Mouse (Mus musculus) neural tube, embryonic 12.5 days (tissue): ENCODE results near the gene Sidt2. TPM values are rescaled to one million over a fixed set of nuclear protein-coding genes. Genes with fewer than 3 reads are reported as not detected.
A peak's percentile ranks its signal among the peaks of the same experiment; 100 is the strongest.

Experiments
- ATAC-seq: fragments of 200-750 bp; cut with Nextera tagmentation; 2 replicates; pipeline ENCODE4 v1.8.0; 2017; ENCODE audit warnings: low read depth, mild to moderate bottlenecking, moderate TSS enrichment, moderate library complexity; ENCODE audit not compliant: low FRiP score
- H3K27ac ChIP-seq: fragments of 300-500 bp; sonication (generic); 2 replicates; pipeline ENCODE4 v1.5.1; 2016
- H3K27me3 ChIP-seq: fragments of 300-500 bp; sonication (generic); replicated peaks from 2 replicates; pipeline ENCODE4 v1.6.1; 2016; ENCODE audit warnings: mild to moderate bottlenecking
- H3K36me3 ChIP-seq: fragments of 300-500 bp; sonication (generic); 2 replicates; pipeline ENCODE4 v1.6.1; 2016; ENCODE audit warnings: mild to moderate bottlenecking
- H3K4me1 ChIP-seq: fragments of 300-500 bp; sonication (generic); 2 replicates; pipeline ENCODE4 v1.6.1; 2016
- H3K4me2 ChIP-seq: fragments of 300-500 bp; sonication (generic); replicated peaks from 2 replicates; pipeline ENCODE4 v1.6.1; 2016; ENCODE audit warnings: mild to moderate bottlenecking
- H3K4me3 ChIP-seq: fragments of 300-500 bp; sonication (generic); 2 replicates; pipeline ENCODE4 v1.5.1; 2016
- H3K9ac ChIP-seq: fragments of 300-500 bp; sonication (generic); 2 replicates; pipeline ENCODE4 v1.6.1; 2016; ENCODE audit warnings: mild to moderate bottlenecking
- H3K9me3 ChIP-seq: fragments of 300-500 bp; sonication (generic); 2 replicates; pipeline ENCODE4 v1.6.1; 2016; ENCODE audit warnings: mild to moderate bottlenecking
- WGBS: fragments of 180-500 bp; shearing (Covaris S2); methylation state at CpG from one replicate; pipeline ENCODE4 v1.1.7; 2016; 5-methylcytosine and 5-hydroxymethylcytosine counted together
- polyA plus RNA-seq: library from polyadenylated mRNA; unstranded; fragments of >200 nt; fragmentation: Nextera tagmentation; extraction: Ambion mirVana; gene quantifications from 2 replicates; pipeline ENCODE4 v1.2.1, GENCODE M21; 2016

The Sidt2 gene
- polyA plus RNA-seq, 1 experiment from 2014 or later, result 41.2 TPM

DNA sequence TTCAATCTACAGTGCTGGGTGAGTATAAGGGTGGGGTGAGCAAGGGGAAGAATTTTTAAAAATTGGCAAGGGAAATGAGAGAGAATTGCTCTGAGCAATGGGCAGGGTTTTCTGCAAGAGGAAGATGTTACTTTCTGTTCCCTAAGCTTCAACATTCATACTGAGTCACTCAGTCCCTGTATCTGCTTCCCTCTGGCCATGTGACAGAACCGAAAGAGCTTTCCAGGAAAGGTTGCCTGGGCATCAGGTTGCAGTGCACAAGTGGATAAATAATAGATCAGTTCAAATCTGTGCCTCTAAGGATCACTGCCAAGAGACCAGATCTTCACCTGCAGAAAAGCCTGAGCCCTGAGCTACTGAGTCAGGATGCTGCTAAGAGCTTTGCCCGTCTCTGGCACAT is 6.8 kb upstream of the Sidt2 start:
- H3K27me3 ChIP-seq, result no peaks in the 10 kb centered on the region
- no peak overlapping the region for H3K27ac ChIP-seq
- H3K36me3 ChIP-seq, result peaks cover 58% of the 10 kb centered on the region
- ATAC-seq, result no peak
- no peak overlapping the region for H3K4me3 ChIP-seq
- no peak overlapping the region for H3K9ac ChIP-seq
- H3K4me1 ChIP-seq, result peaks cover 9% of the 10 kb centered on the region; the same call in 1 of the 2 replicates
- no peaks in the 10 kb centered on the region for H3K9me3 ChIP-seq
- no peak overlapping the region for H3K4me2 ChIP-seq
- WGBS, result 87% methylated on average over 2 of the region's 2 CpGs

DNA sequence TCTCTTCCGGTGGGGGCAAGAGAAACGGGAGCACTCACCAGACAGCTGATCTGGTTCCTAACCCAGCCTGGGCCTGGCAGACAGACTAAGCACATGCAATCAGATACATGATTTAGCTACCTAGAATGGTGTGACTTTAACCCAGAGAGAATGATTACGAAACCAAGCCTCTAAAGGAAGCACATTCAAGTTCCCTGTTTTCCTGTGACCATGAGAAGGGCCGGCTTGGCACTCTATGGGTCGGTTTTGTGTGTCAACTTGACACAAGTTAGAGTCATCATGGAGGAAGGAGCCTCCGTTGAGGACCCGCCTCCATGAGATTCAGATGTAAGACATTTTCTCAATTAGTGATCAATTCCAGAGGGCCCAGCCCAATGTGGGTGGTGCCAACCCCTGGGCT is 4.6 kb upstream of the Sidt2 start:
- H3K4me2 ChIP-seq, result no peak overlapping the region
- no peaks in the 10 kb centered on the region for H3K9me3 ChIP-seq
- H3K36me3 ChIP-seq, result peaks cover 40% of the 10 kb centered on the region
- H3K27ac ChIP-seq, result no peak overlapping the region
- ATAC-seq, result no peak
- no peaks in the 10 kb centered on the region for H3K27me3 ChIP-seq
- H3K9ac ChIP-seq, result no peak overlapping the region
- 87% methylated on average over 7 of the region's 7 CpGs for WGBS
- peaks cover 18% of the 10 kb centered on the region for H3K4me1 ChIP-seq
- H3K4me3 ChIP-seq, result no peak overlapping the region

DNA sequence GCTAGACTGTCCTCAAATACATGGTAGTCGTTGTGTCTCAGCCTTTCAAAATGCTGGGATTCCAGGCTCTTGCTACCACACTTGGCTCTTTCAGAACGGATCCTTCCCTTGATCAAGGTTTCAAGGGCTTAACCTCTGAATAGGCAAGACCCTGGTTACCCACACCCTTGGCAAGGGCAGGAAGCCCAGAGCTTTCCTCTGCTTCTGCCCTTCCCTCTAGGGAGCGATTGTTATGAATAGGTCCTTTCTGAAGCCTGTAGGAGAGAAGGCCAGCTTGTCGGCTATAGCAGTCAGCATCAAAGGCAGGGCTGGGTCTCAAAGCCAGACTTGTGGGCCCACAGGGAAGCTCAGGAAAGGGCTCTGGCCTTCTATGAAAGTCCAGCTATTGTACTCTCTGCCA is 3.8 kb upstream of the Sidt2 start:
- no peak overlapping the region for H3K27ac ChIP-seq
- no peak overlapping the region for H3K4me2 ChIP-seq
- no peak overlapping the region for H3K4me3 ChIP-seq
- ATAC-seq, result no peak
- 54% methylated on average over 4 of the region's 4 CpGs for WGBS
- peaks cover 26% of the 10 kb centered on the region for H3K4me1 ChIP-seq
- no peaks in the 10 kb centered on the region for H3K9me3 ChIP-seq
- peaks cover 32% of the 10 kb centered on the region for H3K36me3 ChIP-seq
- no peak overlapping the region for H3K9ac ChIP-seq
- no peaks in the 10 kb centered on the region for H3K27me3 ChIP-seq

DNA sequence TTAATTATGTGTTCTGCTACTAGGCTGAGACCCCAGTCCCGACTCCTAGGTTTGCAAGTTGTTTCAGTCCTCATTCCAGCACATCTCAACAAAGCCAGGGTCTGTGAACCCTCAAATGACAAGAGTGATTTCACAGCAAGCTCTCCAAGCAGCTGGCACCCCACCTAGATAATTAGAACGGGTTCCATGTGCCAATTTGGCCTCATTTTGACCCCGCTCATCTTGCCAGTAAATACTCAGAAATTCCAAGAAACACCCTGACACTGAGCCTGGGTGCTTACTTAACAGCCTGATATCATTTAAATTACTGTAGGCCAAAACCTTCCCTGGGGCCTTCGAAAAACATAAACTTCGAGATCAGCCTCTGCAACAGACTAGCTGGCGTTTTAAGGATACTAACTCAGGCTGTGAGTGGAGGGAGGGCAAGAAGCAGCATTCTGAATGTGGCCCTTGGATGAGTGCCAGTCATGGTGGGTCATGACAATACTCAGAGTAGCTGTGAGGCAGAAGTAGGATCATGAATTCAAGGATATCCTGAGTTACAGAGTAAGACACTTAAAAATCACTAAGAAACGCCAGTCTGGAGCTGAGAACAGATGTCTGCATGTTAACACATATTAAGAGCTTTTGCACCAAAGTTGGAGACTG is 3.1 kb upstream of the Sidt2 start:
- peaks cover 25% of the 10 kb centered on the region for H3K36me3 ChIP-seq
- no peak overlapping the region for H3K4me3 ChIP-seq
- H3K9me3 ChIP-seq, result no peaks in the 10 kb centered on the region
- 66% methylated on average over 7 of the region's 7 CpGs for WGBS
- no peaks in the 10 kb centered on the region for H3K27me3 ChIP-seq
- peaks cover 33% of the 10 kb centered on the region for H3K4me1 ChIP-seq
- H3K4me2 ChIP-seq, result no peak overlapping the region
- no peak overlapping the region for H3K27ac ChIP-seq
- ATAC-seq, result no peak
- no peak overlapping the region for H3K9ac ChIP-seq

DNA sequence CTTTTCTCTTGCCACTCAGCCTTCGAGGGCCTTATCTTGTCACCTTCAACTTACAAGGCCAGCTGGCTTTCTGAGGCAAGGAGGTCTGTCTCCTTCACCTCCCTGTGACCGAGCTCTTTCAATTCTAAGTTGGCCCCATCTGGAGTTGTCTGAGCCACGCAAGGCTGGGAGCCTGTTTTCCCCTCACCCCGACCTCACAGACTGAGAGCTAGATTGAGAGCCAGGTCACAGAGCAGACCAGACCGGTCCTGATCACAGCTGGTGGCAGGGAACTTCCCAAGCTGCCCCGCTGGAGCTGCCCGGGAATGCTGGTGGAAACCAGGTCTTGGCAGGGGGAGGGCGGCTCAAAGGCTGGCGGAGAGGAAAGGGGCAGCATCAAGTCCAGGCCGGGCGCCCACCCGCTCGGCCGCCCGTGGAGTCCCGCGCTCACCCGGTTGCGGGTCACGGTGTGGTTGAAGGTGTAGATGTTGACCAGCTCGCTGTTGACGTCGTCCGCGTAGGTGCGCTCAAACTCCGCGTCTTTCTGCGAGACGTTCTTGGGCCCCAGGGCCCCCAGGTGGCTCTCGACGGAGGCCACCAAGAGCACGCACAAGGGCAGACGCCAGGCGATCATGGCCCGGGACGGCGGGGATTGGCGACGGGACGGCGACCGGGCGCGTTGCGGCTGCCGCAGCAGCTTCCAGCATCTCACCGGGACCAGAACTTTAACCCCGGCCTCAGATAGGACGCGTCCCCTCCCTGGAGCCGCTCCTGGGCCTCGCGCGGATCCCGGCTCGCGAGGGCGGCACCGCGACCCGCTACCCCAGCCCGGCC is 558 bp downstream of the Sidt2 start:
- no peaks in the 10 kb centered on the region for H3K27me3 ChIP-seq
- H3K9ac ChIP-seq, result peak overlapping the region; percentile 94
- no peaks in the 10 kb centered on the region for H3K9me3 ChIP-seq
- H3K4me3 ChIP-seq, result peak overlapping the region; percentile 89
- peaks cover 34% of the 10 kb centered on the region for H3K4me1 ChIP-seq
- peak; percentile 39; the same call in 1 of the 2 replicates for ATAC-seq
- peaks cover 24% of the 10 kb centered on the region for H3K36me3 ChIP-seq
- peak overlapping the region; percentile 95 for H3K4me2 ChIP-seq
- WGBS, result 1% methylated on average over 61 of the region's 63 CpGs
- peak overlapping the region; percentile 39 for H3K27ac ChIP-seq

DNA sequence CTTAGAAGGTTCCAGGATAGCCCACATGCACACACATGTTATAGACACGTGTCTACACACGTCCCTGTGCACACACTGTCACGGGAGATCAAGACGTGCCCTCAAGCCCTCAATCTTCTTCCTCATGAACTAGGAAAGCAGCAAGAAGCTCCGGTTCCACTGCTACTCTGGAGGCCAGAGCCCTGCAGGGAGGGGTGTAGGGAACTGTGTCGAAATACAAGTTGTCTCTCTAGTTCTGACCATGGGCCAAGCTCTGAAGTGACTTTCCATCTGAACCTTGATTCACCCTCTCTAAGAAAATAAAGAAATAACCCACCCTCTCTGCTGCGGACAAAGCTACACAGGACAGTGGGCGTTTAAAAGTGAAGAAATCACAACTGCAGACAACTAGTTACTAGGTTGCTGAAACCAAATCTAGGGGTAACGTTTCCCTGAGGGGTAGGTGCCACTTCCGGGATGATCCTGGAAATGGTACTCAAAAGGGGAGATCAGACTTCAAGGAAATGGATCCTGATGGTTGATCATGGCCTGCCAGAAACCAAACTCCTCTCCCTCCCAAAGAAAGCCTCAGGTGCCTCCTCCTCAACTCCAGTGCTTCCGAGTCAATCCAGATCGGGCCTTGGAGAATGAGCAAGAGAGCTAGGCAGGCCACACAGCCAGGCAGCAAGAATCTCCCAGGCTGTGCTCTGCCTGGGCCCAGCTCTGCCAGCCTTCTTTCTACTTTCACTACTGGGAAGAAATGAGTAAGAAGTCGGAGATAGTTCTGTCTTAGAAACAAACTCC is 1.4 kb downstream of the Sidt2 start:
- ATAC-seq, result no peak
- no peaks in the 10 kb centered on the region for H3K9me3 ChIP-seq
- peaks cover 30% of the 10 kb centered on the region for H3K36me3 ChIP-seq
- peaks cover 33% of the 10 kb centered on the region for H3K4me1 ChIP-seq
- no peaks in the 10 kb centered on the region for H3K27me3 ChIP-seq
- H3K9ac ChIP-seq, result peak overlapping the region; percentile 94
- 70% methylated on average over 13 of the region's 13 CpGs for WGBS
- peak overlapping the region; percentile 95 for H3K4me2 ChIP-seq
- H3K4me3 ChIP-seq, result peak overlapping the region; percentile 89
- no peak overlapping the region for H3K27ac ChIP-seq

DNA sequence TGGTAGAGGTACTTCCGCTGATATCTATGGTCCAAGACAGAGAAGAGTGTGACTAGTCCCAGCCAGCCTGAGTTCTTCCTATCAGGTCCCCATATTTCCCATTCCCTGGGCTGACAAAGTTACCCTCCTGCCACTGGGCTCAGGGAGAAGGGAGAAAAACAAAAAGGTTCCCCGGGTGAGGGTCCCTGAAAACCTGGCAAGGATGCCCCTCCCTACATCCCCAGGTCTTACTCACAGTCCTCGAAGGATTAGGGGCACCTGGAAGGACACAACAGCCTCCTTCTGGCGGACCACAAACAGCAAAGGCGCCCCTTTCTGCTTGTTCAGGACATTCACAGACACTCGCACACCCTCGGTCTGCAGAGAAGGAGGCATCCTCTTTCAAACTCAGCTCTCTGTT is 2.2 kb downstream of the Sidt2 start:
- Histone ChIP-seq H3K4me3 (no peak overlapping the region), H3K4me2 (peak overlapping the region; percentile 95; the same call in 1 of the 2 replicates), H3K9ac (peak overlapping the region; percentile 33; the same call in 1 of the 2 replicates)

DNA sequence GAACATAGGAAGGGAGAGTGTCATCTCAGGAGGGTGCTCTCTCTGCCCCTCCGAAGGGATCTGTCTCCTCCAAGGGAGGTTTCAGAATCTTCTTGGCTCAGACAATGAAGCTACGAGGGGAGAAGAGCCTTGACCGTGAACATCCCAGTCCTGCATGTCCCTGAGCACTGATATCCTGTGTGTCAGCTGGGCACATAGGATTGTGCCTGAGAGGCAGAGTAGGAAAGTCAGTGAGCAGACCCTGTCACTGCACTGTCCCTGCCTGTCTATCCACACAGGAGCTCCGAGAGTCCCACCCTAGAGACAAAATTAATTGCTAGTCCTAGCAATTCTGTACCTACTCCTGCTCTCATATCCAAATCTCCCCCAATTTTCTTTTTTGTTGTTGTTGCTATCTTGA is 3.0 kb downstream of the Sidt2 start:
- ATAC-seq, result no peak
- no peaks in the 10 kb centered on the region for H3K9me3 ChIP-seq
- H3K4me2 ChIP-seq, result no peak overlapping the region
- H3K4me1 ChIP-seq, result peaks cover 25% of the 10 kb centered on the region
- 96% methylated on average over 4 of the region's 4 CpGs for WGBS
- peaks cover 46% of the 10 kb centered on the region for H3K36me3 ChIP-seq
- H3K4me3 ChIP-seq, result no peak overlapping the region
- H3K27ac ChIP-seq, result no peak overlapping the region
- no peak overlapping the region for H3K9ac ChIP-seq
- no peaks in the 10 kb centered on the region for H3K27me3 ChIP-seq

More for the DNA sequence above, 2.2 kb downstream of the Sidt2 start:
- ATAC-seq, result no peak
- Histone ChIP-seq H3K27me3 (no peaks in the 10 kb centered on the region), H3K9me3 (no peaks in the 10 kb centered on the region), H3K4me1 (peaks cover 25% of the 10 kb centered on the region), H3K36me3 (peaks cover 38% of the 10 kb centered on the region), H3K27ac (no peak overlapping the region)
- WGBS, result 86% methylated on average over 7 of the region's 7 CpGs

DNA sequence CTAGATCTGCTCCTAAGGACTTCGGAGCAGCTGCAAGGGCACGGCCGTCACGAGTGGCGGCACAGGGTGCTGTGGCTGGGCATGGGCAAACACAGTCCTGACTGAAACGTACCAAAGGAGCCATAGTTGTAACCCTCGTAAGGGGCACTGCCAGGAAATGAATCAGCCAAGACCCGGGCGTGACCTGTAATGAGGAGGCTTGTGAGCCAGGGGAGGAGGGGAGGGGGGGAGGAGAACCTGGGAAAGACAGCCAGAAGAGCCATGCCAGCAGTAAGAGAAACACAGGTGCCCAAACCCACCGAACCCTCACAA is 8.2 kb downstream of the Sidt2 start:
- Histone ChIP-seq H3K4me1 (no peaks in the 10 kb centered on the region), H3K36me3 (peaks cover 91% of the 10 kb centered on the region), H3K4me2 (no peak overlapping the region), H3K27ac (no peak overlapping the region), H3K9ac (no peak overlapping the region), H3K9me3 (no peaks in the 10 kb centered on the region), H3K27me3 (no peaks in the 10 kb centered on the region), H3K4me3 (no peak overlapping the region)
- ATAC-seq, result no peak
- 87% methylated on average over 10 of the region's 10 CpGs for WGBS

DNA sequence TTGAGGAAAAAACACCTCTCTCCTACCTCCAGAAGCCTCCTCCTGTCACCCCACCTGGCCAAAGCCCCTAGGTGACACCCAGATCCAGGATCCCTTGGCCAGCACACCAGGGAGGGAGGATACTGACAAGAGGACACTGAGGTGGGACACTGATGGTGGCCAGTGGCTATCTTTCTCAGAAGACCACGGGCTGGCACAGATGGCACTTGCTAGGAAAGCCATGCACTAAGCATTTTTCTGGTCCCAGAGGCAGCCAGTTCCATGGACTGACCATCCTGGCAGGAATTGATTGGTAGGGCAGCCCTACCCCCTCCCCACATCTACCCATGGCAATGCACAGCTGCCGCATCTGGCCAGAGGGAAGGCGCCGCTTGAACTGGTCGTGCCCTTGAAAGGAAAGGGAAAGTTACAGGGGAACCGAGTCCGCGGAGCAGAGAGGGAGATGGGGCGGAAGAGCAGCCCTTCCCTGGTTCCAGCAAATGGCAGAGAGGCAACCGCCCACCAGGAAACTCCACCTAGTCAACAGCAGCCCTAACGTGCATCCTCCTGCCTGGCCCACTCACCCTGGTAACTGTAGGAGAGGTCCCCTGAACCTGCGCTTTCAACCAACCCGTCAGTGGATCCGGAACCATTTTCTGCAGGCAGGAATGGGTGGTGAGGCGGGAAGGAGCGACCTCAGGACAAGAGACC is 8.7 kb downstream of the Sidt2 start:
- H3K4me3 ChIP-seq, result no peak overlapping the region
- H3K9ac ChIP-seq, result no peak overlapping the region
- H3K27me3 ChIP-seq, result no peaks in the 10 kb centered on the region
- WGBS, result 89% methylated on average over 16 of the region's 16 CpGs
- H3K27ac ChIP-seq, result no peak overlapping the region
- no peak overlapping the region for H3K4me2 ChIP-seq
- no peak for ATAC-seq
- H3K9me3 ChIP-seq, result no peaks in the 10 kb centered on the region
- peaks cover 91% of the 10 kb centered on the region for H3K36me3 ChIP-seq
- no peaks in the 10 kb centered on the region for H3K4me1 ChIP-seq

DNA sequence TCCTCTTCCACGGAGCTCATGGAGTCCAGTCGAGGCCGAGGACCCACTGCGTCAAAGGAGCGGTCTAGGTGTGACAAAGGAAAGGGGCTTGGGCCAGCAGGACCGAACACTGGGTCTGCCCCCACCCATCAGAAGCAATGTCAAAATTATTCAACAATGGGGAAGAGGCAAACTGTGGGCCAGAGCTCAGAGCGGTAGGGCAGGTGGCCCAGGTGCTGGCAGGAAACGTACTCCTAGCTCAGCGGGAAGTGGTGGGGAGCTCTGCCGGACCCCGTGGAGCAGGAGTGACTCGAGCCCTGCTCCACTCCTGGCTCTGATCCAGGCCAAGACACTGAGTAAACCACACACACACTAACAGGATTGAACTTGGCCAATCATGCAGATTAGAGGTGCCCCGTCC is 9.3 kb downstream of the Sidt2 start:
- ATAC-seq, result no peak
- Histone ChIP-seq H3K4me1 (no peaks in the 10 kb centered on the region), H3K4me3 (no peak overlapping the region), H3K27me3 (no peaks in the 10 kb centered on the region), H3K27ac (no peak overlapping the region), H3K4me2 (no peak overlapping the region), H3K9me3 (no peaks in the 10 kb centered on the region), H3K9ac (no peak overlapping the region), H3K36me3 (peaks cover 97% of the 10 kb centered on the region)
- 94% methylated on average over 13 of the region's 13 CpGs for WGBS
